Mouse (Mus musculus): ENCODE measurements at regions not wholly inside any gene's neighbourhood (a gene's known extent, or its start where the extent isn't known, plus 50 kb on each side); places are given as distances from the start of the nearest gene placed in this dataset.

GRCm38 (mm10) chr1:72108678-72109077 is 103.4 kb downstream of the Mreg start:
- no peaks in the 10 kb centered on the region for H3K27me3 ChIP-seq

GRCm38 (mm10) chr1:72107125-72107524 is 105.0 kb downstream of the Mreg start:
- Histone ChIP-seq H3K4me1 (no peaks in the 10 kb centered on the region), H3K4me3 (no peak overlapping the region), H3K4me2 (no peak overlapping the region), H3K27ac (no peak overlapping the region), H3K27me3 (no peaks in the 10 kb centered on the region), H3K9me3 (replicated peaks) (no peaks in the 10 kb centered on the region), H3K9ac (no peak overlapping the region), H3K36me3 (ENCODE audit: poor library complexity, severe bottlenecking) (no peaks in the 10 kb centered on the region)
- no peak for ATAC-seq
- 90% methylated on average over 7 of the region's 7 CpGs for WGBS

More at GRCm38 (mm10) chr1:72108678-72109077, 103.4 kb downstream of the Mreg start:
- H3K4me1 ChIP-seq = no peaks in the 10 kb centered on the region
- no peak for ATAC-seq
- H3K9me3 ChIP-seq (replicated peaks) = no peaks in the 10 kb centered on the region
- H3K36me3 ChIP-seq (ENCODE audit: poor library complexity, severe bottlenecking) = no peaks in the 10 kb centered on the region
- no peak overlapping the region for H3K27ac ChIP-seq
- H3K4me3 ChIP-seq = no peak overlapping the region
- no peak overlapping the region for H3K9ac ChIP-seq
- 94% methylated on average over 8 of the region's 8 CpGs for WGBS
- no peak overlapping the region for H3K4me2 ChIP-seq

- Histone ChIP-seq H3K36me3 (ENCODE audit: poor library complexity, severe bottlenecking) (no peaks in the 10 kb centered on the region), H3K4me1 (no peaks in the 10 kb centered on the region), H3K9ac (no peak overlapping the region), H3K4me3 (no peak overlapping the region), H3K27me3 (no peaks in the 10 kb centered on the region), H3K27ac (no peak overlapping the region), H3K4me2 (no peak overlapping the region), H3K9me3 (replicated peaks) (no peaks in the 10 kb centered on the region)
- no peak for ATAC-seq
- WGBS = 85% methylated on average over 4 of the region's 4 CpGs
Measured at GRCm38 (mm10) chr1:72106655-72107054, 105.5 kb downstream of the Mreg start.

DNA sequence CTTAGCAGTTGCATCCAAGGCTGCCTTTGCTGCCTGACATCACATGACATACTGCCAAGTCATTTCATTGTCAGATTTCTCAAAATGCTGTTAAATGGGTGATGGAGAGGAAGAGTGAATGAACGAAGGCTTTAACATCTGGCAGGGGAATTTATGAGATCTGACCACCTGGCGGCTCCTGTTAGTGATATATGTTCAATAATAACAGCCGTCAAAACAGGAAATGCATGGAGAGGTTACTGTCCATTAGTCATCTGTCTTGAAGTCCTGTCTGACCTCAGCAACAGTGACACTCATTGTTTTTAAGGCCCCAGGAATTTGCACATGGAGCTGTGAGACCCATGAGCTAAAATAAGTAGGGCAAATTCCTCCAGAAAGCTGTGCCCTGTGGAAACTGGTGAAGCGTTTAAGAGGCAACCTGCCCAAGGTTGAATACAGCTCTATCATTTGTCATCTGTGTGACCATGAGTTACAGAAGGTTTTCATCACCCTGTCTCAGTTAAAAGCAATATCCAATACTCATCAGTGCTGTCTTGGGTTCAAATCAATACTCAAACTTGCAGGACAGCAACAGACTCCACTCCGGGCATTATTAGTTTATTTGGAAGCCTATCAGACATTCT is 106.6 kb downstream of the Mreg start:
- Histone ChIP-seq H3K4me1 (no peaks in the 10 kb centered on the region), H3K27ac (no peak overlapping the region), H3K4me2 (no peak overlapping the region), H3K9ac (no peak overlapping the region), H3K4me3 (no peak overlapping the region), H3K27me3 (no peaks in the 10 kb centered on the region), H3K36me3 (ENCODE audit: poor library complexity, severe bottlenecking) (no peaks in the 10 kb centered on the region), H3K9me3 (replicated peaks) (no peaks in the 10 kb centered on the region)
- ATAC-seq = no peak
- 89% methylated on average over 5 of the region's 5 CpGs for WGBS

DNA sequence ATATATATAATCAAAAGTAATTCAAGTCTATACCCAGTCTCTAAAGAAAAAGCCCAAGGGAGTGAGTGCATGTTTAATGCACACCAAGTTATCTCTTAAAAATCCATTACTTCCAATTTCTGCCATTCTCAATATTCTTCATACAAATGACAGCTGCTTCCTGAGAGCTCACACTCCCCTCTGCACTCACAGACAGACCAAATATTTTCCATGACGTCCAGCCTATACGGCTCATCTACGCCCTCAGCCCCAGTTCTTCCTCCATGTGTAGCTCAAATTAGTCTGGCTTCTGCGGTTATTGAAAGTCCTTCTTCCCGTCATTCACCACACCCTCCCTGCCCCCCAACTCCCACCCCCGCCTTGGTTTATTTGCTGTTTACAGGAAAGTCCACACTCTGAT is 108.1 kb downstream of the Mreg start:
- H3K4me1 ChIP-seq = no peaks in the 10 kb centered on the region
- H3K27ac ChIP-seq = no peak overlapping the region
- H3K4me3 ChIP-seq = no peak overlapping the region
- ATAC-seq = no peak
- no peaks in the 10 kb centered on the region for H3K36me3 ChIP-seq (ENCODE audit: poor library complexity, severe bottlenecking)
- no peak overlapping the region for H3K4me2 ChIP-seq
- no peak overlapping the region for H3K9ac ChIP-seq
- WGBS = 85% methylated on average over 6 of the region's 6 CpGs
- no peaks in the 10 kb centered on the region for H3K9me3 ChIP-seq (replicated peaks)
- no peaks in the 10 kb centered on the region for H3K27me3 ChIP-seq

GRCm38 (mm10) chr1:72103387-72103786 is 108.7 kb downstream of the Mreg start:
- H3K4me1 ChIP-seq = no peaks in the 10 kb centered on the region
- H3K9me3 ChIP-seq (replicated peaks) = no peaks in the 10 kb centered on the region
- H3K27me3 ChIP-seq = no peaks in the 10 kb centered on the region
- H3K4me3 ChIP-seq = no peak overlapping the region
- no peak overlapping the region for H3K27ac ChIP-seq
- no peak overlapping the region for H3K9ac ChIP-seq
- WGBS = 93% methylated on average over 6 of the region's 6 CpGs
- ATAC-seq = no peak
- H3K4me2 ChIP-seq = no peak overlapping the region
- H3K36me3 ChIP-seq (ENCODE audit: poor library complexity, severe bottlenecking) = no peaks in the 10 kb centered on the region

GRCm38 (mm10) chr1:72099447-72099846 is 112.7 kb downstream of the Mreg start:
- no peaks in the 10 kb centered on the region for H3K4me1 ChIP-seq
- H3K27ac ChIP-seq = no peak overlapping the region
- no peak overlapping the region for H3K4me2 ChIP-seq
- H3K9me3 ChIP-seq (replicated peaks) = no peaks in the 10 kb centered on the region
- H3K4me3 ChIP-seq = no peak overlapping the region
- H3K27me3 ChIP-seq = no peaks in the 10 kb centered on the region
- 69% methylated on average over 5 of the region's 5 CpGs for WGBS
- H3K36me3 ChIP-seq (ENCODE audit: poor library complexity, severe bottlenecking) = no peaks in the 10 kb centered on the region
- ATAC-seq = no peak
- no peak overlapping the region for H3K9ac ChIP-seq

DNA sequence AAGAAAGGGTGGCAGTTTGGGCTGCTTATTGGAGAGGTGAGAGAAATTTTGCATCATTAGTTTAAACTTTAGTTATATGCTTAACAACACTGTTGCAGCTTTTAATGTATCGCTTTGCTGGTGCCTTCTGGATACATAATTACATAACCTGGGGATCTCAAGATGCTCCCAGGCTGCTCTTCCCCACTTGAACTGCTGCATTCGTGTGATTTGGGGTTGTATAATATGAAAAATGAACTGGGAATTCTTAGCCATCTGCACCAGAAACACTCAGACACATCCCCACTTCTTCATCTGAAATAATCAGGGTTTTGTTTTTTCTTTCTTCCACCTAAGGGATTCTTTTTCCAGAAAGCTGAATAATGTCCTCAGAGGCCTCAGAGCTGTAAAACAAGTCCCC is 120.8 kb downstream of the Mreg start:
- H3K27ac ChIP-seq = no peak overlapping the region
- H3K27me3 ChIP-seq = no peaks in the 10 kb centered on the region
- no peaks in the 10 kb centered on the region for H3K36me3 ChIP-seq (ENCODE audit: poor library complexity, severe bottlenecking)
- no peak overlapping the region for H3K9ac ChIP-seq
- no peak overlapping the region for H3K4me2 ChIP-seq
- no peak for ATAC-seq
- H3K4me1 ChIP-seq = no peaks in the 10 kb centered on the region
- 80% methylated on average over 2 of the region's 2 CpGs for WGBS
- no peak overlapping the region for H3K4me3 ChIP-seq
- H3K9me3 ChIP-seq (replicated peaks) = no peaks in the 10 kb centered on the region

GRCm38 (mm10) chr1:72085661-72086060 is 126.4 kb downstream of the Mreg start:
- Histone ChIP-seq H3K9ac (no peak overlapping the region), H3K36me3 (ENCODE audit: poor library complexity, severe bottlenecking) (no peaks in the 10 kb centered on the region), H3K27ac (no peak overlapping the region), H3K27me3 (no peaks in the 10 kb centered on the region), H3K4me3 (no peak overlapping the region), H3K4me2 (no peak overlapping the region), H3K4me1 (no peaks in the 10 kb centered on the region), H3K9me3 (replicated peaks) (no peaks in the 10 kb centered on the region)
- 70% methylated on average over 6 of the region's 6 CpGs for WGBS
- ATAC-seq = no peak

DNA sequence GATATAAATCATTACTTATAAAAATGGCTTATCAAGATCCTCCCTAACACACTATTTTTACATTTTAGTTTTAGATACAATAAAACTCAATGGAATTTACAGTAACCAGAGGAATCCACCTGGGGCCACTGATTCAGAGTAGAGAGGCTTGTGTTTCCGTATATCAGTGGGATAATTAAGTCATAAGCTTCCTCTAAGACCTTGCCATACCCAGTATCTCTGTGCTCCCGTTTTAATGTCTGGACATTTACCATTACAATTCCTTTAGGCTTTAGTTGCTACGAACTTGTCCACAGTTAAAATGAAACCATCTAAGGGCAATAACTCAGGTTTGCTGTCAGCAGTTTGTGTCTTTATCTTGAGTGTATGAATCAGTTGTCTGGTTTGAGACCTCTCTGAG is 127.9 kb downstream of the Mreg start:
- no peak overlapping the region for H3K9ac ChIP-seq
- 89% methylated on average over 3 of the region's 3 CpGs for WGBS
- no peak for ATAC-seq
- no peak overlapping the region for H3K4me2 ChIP-seq
- no peaks in the 10 kb centered on the region for H3K27me3 ChIP-seq
- no peaks in the 10 kb centered on the region for H3K9me3 ChIP-seq (replicated peaks)
- no peaks in the 10 kb centered on the region for H3K4me1 ChIP-seq
- no peak overlapping the region for H3K4me3 ChIP-seq
- H3K27ac ChIP-seq = no peak overlapping the region
- H3K36me3 ChIP-seq (ENCODE audit: poor library complexity, severe bottlenecking) = no peaks in the 10 kb centered on the region

GRCm38 (mm10) chr1:72082366-72082765 is 129.7 kb downstream of the Mreg start:
- H3K36me3 ChIP-seq (ENCODE audit: poor library complexity, severe bottlenecking) = no peaks in the 10 kb centered on the region
- H3K4me1 ChIP-seq = no peaks in the 10 kb centered on the region
- no peak overlapping the region for H3K27ac ChIP-seq
- H3K9me3 ChIP-seq (replicated peaks) = no peaks in the 10 kb centered on the region
- ATAC-seq = no peak
- no peak overlapping the region for H3K4me3 ChIP-seq
- 81% methylated on average over 4 of the region's 4 CpGs for WGBS
- no peak overlapping the region for H3K9ac ChIP-seq
- H3K27me3 ChIP-seq = no peaks in the 10 kb centered on the region
- H3K4me2 ChIP-seq = no peak overlapping the region

- H3K27ac ChIP-seq = no peak overlapping the region
- H3K4me3 ChIP-seq = no peak overlapping the region
- H3K36me3 ChIP-seq (ENCODE audit: poor library complexity, severe bottlenecking) = no peaks in the 10 kb centered on the region
- H3K4me2 ChIP-seq = no peak overlapping the region
- no peak overlapping the region for H3K9ac ChIP-seq
- no peaks in the 10 kb centered on the region for H3K4me1 ChIP-seq
- ATAC-seq = no peak
- 78% methylated on average over 5 of the region's 5 CpGs for WGBS
- H3K9me3 ChIP-seq (replicated peaks) = no peaks in the 10 kb centered on the region
- no peaks in the 10 kb centered on the region for H3K27me3 ChIP-seq
Measured at GRCm38 (mm10) chr1:72081811-72082210, 130.3 kb downstream of the Mreg start.

GRCm38 (mm10) chr1:72078926-72079550 is 133.1 kb downstream of the Mreg start:
- no peak overlapping the region for H3K4me2 ChIP-seq
- no peaks in the 10 kb centered on the region for H3K27me3 ChIP-seq
- WGBS = 64% methylated on average over 7 of the region's 7 CpGs
- no peaks in the 10 kb centered on the region for H3K36me3 ChIP-seq (ENCODE audit: poor library complexity, severe bottlenecking)
- H3K27ac ChIP-seq = no peak overlapping the region
- no peak for ATAC-seq
- H3K4me1 ChIP-seq = no peaks in the 10 kb centered on the region
- H3K9ac ChIP-seq = no peak overlapping the region
- H3K9me3 ChIP-seq (replicated peaks) = no peaks in the 10 kb centered on the region
- H3K4me3 ChIP-seq = no peak overlapping the region
